29 mouse cellular contexts compared by ENCODE assay signal in the genomic region with DNA sequence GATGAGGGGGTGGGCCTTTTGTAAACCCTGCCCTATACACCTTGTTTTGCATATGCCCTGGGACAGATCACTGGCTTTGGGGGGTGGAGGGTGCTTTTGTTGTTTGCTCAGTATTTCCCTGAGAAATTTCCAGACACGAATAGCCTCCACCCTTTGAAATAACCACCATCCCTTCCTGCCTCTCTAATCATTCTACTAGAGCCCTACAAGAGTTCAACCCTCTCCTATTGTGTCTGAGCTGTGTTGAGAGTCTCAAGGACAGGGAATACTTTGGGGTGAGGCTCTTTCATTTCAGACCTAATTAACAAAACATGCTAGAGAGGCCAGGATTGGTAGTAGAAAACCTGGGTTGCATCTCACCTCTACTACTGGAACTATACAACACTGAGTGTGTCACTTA. TPM values are rescaled to one million over a fixed set of nuclear protein-coding genes. Genes with fewer than 3 reads are reported as not detected.
A peak's percentile ranks its signal among the peaks of the same experiment; 100 is the strongest.
DNase-seq lines count a peak whose midpoint lies in the region; ATAC-seq and TF ChIP-seq lines count a peak whose summit lies in the region.
"Had no signal": no experiment of that assay in that cellular context is flagged by ENCODE, and none has a peak within 500 bp of the region (broad histone marks: within the 10 kb centered on the region; RNA-seq: fewer than 3 reads in every experiment).

No protein-coding gene starts in this region.

- no peak overlapping the region for H3K4me2 ChIP-seq in kidney, embryonic 16.5 days (replicated peaks; ENCODE audit: low read depth, low read length)
- H3K4me2 ChIP-seq: embryonic facial prominence, embryonic 12.5 days; forebrain, embryonic 12.5 days had no signal

- H3K9me3 ChIP-seq in kidney, embryonic 16.5 days (ENCODE audit: low read length): no peaks in the 10 kb centered on the region
- no peaks in the 10 kb centered on the region for H3K9me3 ChIP-seq in ES-Bruce4 (replicated peaks; ENCODE audit: control insufficient read depth, insufficient read depth, low read length, poor library complexity, severe bottlenecking)
- H3K9me3 ChIP-seq: embryonic facial prominence, embryonic 10.5 days; embryonic facial prominence, embryonic 12.5 days; forebrain, embryonic 10.5 days; forebrain, embryonic 12.5 days; G1E had no signal

- 0 out of 2 replicates have a peak overlapping the region, but pooled peaks have one; percentile 16 for H3K9ac ChIP-seq in kidney, embryonic 16.5 days (replicated peaks; ENCODE audit: low read length)
- no peak overlapping the region for H3K9ac ChIP-seq in ES-Bruce4 (ENCODE audit: low read depth, poor library complexity, severe bottlenecking)
- H3K9ac ChIP-seq: embryonic facial prominence, embryonic 12.5 days; forebrain, embryonic 12.5 days had no signal

- no peak for TF ChIP-seq EP300 in ES-Bruce4 (IDR thresholded peaks at IDR 0.05; ENCODE audit: insufficient read depth, low read depth, low read length)

- no peak for TF ChIP-seq CTCF in ES-Bruce4 (IDR thresholded peaks at IDR 0.05; ENCODE audit: low read depth, low read length)
- no peak for TF ChIP-seq CTCF in embryonic fibroblast, embryonic 13.5 days (IDR thresholded peaks at IDR 0.05; ENCODE audit: borderline replicate concordance, insufficient read depth, low read length)

- no peak for ATAC-seq in kidney, embryonic 16.5 days (ENCODE audit: low FRiP score, low TSS enrichment)
- ATAC-seq in activated CD4-positive, CD25-positive, alpha-beta regulatory T cell, adult 4 months: no peak
- ATAC-seq: CD4-positive, CD25-positive, alpha-beta regulatory T cell, adult 4 months; forebrain, embryonic 14.5 days; forebrain, embryonic 16.5 days; Patski had no signal

- TF ChIP-seq POLR2A in ES-Bruce4 (IDR thresholded peaks at IDR 0.05; ENCODE audit: insufficient read depth, low read length): no peak
- no peak for TF ChIP-seq POLR2A in embryonic fibroblast, embryonic 13.5 days (IDR thresholded peaks at IDR 0.05; ENCODE audit: low read depth, low read length)

- H3K36me3 ChIP-seq in kidney, embryonic 16.5 days (ENCODE audit: insufficient read depth, low read length): peaks cover 90% of the 10 kb centered on the region
- peaks cover 57% of the 10 kb centered on the region for H3K36me3 ChIP-seq in ES-Bruce4 (ENCODE audit: control insufficient read depth, insufficient read depth, low read length, poor library complexity, severe bottlenecking)

- H3K27ac ChIP-seq in kidney, embryonic 16.5 days (ENCODE audit: low read length): no peak overlapping the region
- H3K27ac ChIP-seq in ES-Bruce4 (ENCODE audit: insufficient read depth, low read length): peak overlapping the region; percentile 87
- peak overlapping the region; percentile 30 for H3K27ac ChIP-seq in embryonic fibroblast, embryonic 13.5 days (ENCODE audit: insufficient read depth, low read length)
- H3K27ac ChIP-seq: embryonic facial prominence, embryonic 10.5 days; embryonic facial prominence, embryonic 12.5 days; forebrain, embryonic 10.5 days; forebrain, embryonic 12.5 days had no signal

- 0 out of 2 replicates have a peak, but pooled peaks cover 5% of the 10 kb centered on the region for H3K4me1 ChIP-seq in kidney, embryonic 16.5 days (ENCODE audit: insufficient read depth, low read length)
- H3K4me1 ChIP-seq in ES-Bruce4 (ENCODE audit: control insufficient read depth, insufficient read depth, low read length): peaks cover 4% of the 10 kb centered on the region
- H3K4me1 ChIP-seq in embryonic fibroblast, embryonic 13.5 days (ENCODE audit: control insufficient read depth, insufficient read depth, low read length): peaks cover 36% of the 10 kb centered on the region
- H3K4me1 ChIP-seq: embryonic facial prominence, embryonic 10.5 days; embryonic facial prominence, embryonic 12.5 days; forebrain, embryonic 10.5 days; forebrain, embryonic 12.5 days had no signal

- no peaks in the 10 kb centered on the region for H3K27me3 ChIP-seq in kidney, embryonic 16.5 days (ENCODE audit: insufficient read depth, low read length)
- H3K27me3 ChIP-seq in ES-Bruce4 (ENCODE audit: control insufficient read depth, insufficient read depth, low read length, poor library complexity, severe bottlenecking): no peaks in the 10 kb centered on the region
- H3K27me3 ChIP-seq: CH12.LX; embryonic facial prominence, embryonic 12.5 days; forebrain, embryonic 12.5 days; Patski had no signal

- WGBS in kidney, embryonic 16.5 days: 95% methylated on average over 1 of the region's 1 CpGs

- no peak overlapping the region for H3K4me3 ChIP-seq in kidney, embryonic 16.5 days (ENCODE audit: low read length)
- H3K4me3 ChIP-seq in ES-Bruce4 (ENCODE audit: low read depth, low read length): no peak overlapping the region
- H3K4me3 ChIP-seq in embryonic fibroblast, embryonic 13.5 days (ENCODE audit: insufficient read depth, low read length): no peak overlapping the region
- H3K4me3 ChIP-seq: embryonic facial prominence, embryonic 10.5 days; embryonic facial prominence, embryonic 12.5 days; erythroblast, embryonic 14.5 days; forebrain, embryonic 10.5 days; forebrain, embryonic 12.5 days had no signal

- DNase-seq in kidney, postnatal 36 days: no peak
- DNase-seq in R1 (ENCODE audit: low read depth, low spot score): peak; percentile 57
- DNase-seq in left cerebral cortex, adult 8-10 months (ENCODE audit: low spot score in 2 of 2): no peak
- DNase-seq: adrenal gland, adult 2 months; adrenal gland, postnatal 10 days; adrenal gland, postnatal 25 days; B cell, adult 2 months; cerebellum, adult 11 months; cerebellum, adult 18-20 months; cerebellum, adult 8-10 months; cerebellum, adult 9-11 months; cerebellum, postnatal 14 days had no signal

RNA-seq across cellular contexts. Expression of a gene that starts 11.9 kb away (rescaled TPM):
- 141 and 143 TPM in 2 replicates for polyA plus RNA-seq in kidney, embryonic 16.5 days (2015; fragmentation: Nextera tagmentation; extraction: Ambion mirVana)
- polyA plus RNA-seq in ES-Bruce4 (2011; ENCODE audit: insufficient read depth, insufficient read length, low read depth, missing spikeins): 108 and 115 TPM in 2 replicates
- polyA plus RNA-seq in embryonic fibroblast, embryonic 13.5 days (2011; ENCODE audit: insufficient read length, low read depth, missing spikeins): 102 and 115 TPM in 2 replicates
- total RNA-seq in left cerebral cortex, adult 8-10 months (2022): 10 to 100 TPM; 33.0 to 42.4 (median 40.1) TPM
- polyA plus RNA-seq in activated CD4-positive, CD25-positive, alpha-beta regulatory T cell, adult 4 months (2017; shearing (Covaris generic)): 100 to 1,000 TPM; 159 to 162 TPM

RNA-seq across cellular contexts. Expression of a gene that starts 14.3 kb away (rescaled TPM):
- polyA plus RNA-seq in kidney, embryonic 16.5 days (2015; fragmentation: Nextera tagmentation; extraction: Ambion mirVana): 828 and 869 TPM in 2 replicates
- polyA plus RNA-seq in ES-Bruce4 (2011; ENCODE audit: insufficient read depth, insufficient read length, low read depth, missing spikeins): 280 and 293 TPM in 2 replicates
- 1,203 and 1,448 TPM in 2 replicates for polyA plus RNA-seq in embryonic fibroblast, embryonic 13.5 days (2011; ENCODE audit: insufficient read length, low read depth, missing spikeins)
- total RNA-seq in left cerebral cortex, adult 8-10 months (2022): 10 to 100 TPM; 24.2 to 31.4 (median 26.1) TPM
- polyA plus RNA-seq in activated CD4-positive, CD25-positive, alpha-beta regulatory T cell, adult 4 months (2017; shearing (Covaris generic)): 100 to 1,000 TPM; 291 to 296 TPM

RNA-seq across cellular contexts. Expression of a gene that starts 40.4 kb away (rescaled TPM):
- polyA plus RNA-seq in kidney, embryonic 16.5 days (2015; fragmentation: Nextera tagmentation; extraction: Ambion mirVana): not detected in 2 replicates
- polyA plus RNA-seq in ES-Bruce4 (2011; ENCODE audit: insufficient read depth, insufficient read length, low read depth, missing spikeins): 0.49 TPM in 1 of 2 replicates, not detected in the other
- polyA plus RNA-seq in embryonic fibroblast, embryonic 13.5 days (2011; ENCODE audit: insufficient read length, low read depth, missing spikeins): not detected in 2 replicates
- total RNA-seq in left cerebral cortex, adult 8-10 months (2022): not detected
- 10 to 100 TPM; 22.2 to 29.1 TPM for polyA plus RNA-seq in activated CD4-positive, CD25-positive, alpha-beta regulatory T cell, adult 4 months (2017; shearing (Covaris generic))
- total RNA-seq: adrenal gland, adult 2 months; adrenal gland, postnatal 25 days; adrenal gland, postnatal 4 days had no signal
- polyA plus RNA-seq: adrenal gland, adult 2 months; embryonic facial prominence, embryonic 10.5 days; embryonic facial prominence, embryonic 12.5 days; forebrain, embryonic 12.5 days; forebrain, embryonic 14.5 days; forebrain, embryonic 16.5 days had no signal

RNA-seq across cellular contexts. Expression of a gene that starts 42.2 kb away (rescaled TPM):
- not detected in 2 replicates for polyA plus RNA-seq in kidney, embryonic 16.5 days (2015; fragmentation: Nextera tagmentation; extraction: Ambion mirVana)
- 0.37 and 0.53 TPM in 2 replicates for polyA plus RNA-seq in ES-Bruce4 (2011; ENCODE audit: insufficient read depth, insufficient read length, low read depth, missing spikeins)
- 0.40 TPM in 1 of 2 replicates, not detected in the other for polyA plus RNA-seq in embryonic fibroblast, embryonic 13.5 days (2011; ENCODE audit: insufficient read length, low read depth, missing spikeins)
- under 1 TPM in 1 of 4 experiments, not detected in 3; 0.05 TPM for total RNA-seq in left cerebral cortex, adult 8-10 months (2022)
- under 1 TPM in 1 of 2 experiments, not detected in 1; 0.20 TPM for polyA plus RNA-seq in activated CD4-positive, CD25-positive, alpha-beta regulatory T cell, adult 4 months (2017; shearing (Covaris generic))
- total RNA-seq: adrenal gland, adult 2 months; adrenal gland, postnatal 10 days; adrenal gland, postnatal 25 days; adrenal gland, postnatal 4 days; CH12.LX had no signal
- polyA plus RNA-seq: adrenal gland, adult 2 months; brain, embryonic 14.5 days; embryonic facial prominence, embryonic 10.5 days; erythroblast, embryonic 14.5 days; forebrain, embryonic 10.5 days; forebrain, embryonic 14.5 days; forebrain, embryonic 16.5 days; G1E had no signal

Comparison
In these comparisons a context has a peak if more than half of its experiments do, and no peak if none do; other contexts are left out.
1. RNA of a gene that starts 40.4 kb away (polyA plus RNA-seq): 22.2 to 29.1 TPM in activated CD4-positive, CD25-positive, alpha-beta regulatory T cell, adult 4 months; not detected in embryonic fibroblast, embryonic 13.5 days, not detected in kidney, embryonic 16.5 days and 0.49 TPM in ES-Bruce4; every median in the first group is over 10 times any median in the second.